Mouse (Mus musculus): Measurements from ENCODE around the gene Ces2h. TPM values are rescaled to one million over a fixed set of nuclear protein-coding genes. Genes with fewer than 3 reads are reported as not detected.

The Ces2h gene
- polyA plus RNA-seq (2012; fragmentation: generic; extraction: Trizol) = not detected

DNA sequence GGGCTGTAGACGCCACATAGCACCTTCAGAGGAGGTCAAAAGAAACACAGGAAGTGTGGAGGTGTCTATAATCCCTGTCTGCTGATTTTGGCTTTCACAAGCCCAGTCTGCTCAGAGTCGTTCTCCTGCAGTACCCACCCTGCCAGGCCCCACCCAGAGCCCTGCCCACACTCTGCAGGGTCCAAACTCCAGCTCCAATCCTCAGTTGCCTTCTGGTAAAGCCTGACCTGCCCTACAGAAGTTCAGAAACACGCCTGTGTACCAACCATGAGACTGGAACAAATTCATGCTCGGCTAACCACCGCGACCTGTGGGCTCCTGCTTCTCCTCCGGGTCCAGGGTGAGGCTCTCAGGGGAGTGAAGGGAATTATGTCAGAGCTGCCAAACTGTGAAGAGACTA is at the start of gene Ces2h:
Ces2h (plus strand) TSS at position 268 of the 400 bp plus-strand sequence.
- no peak within 1 kb of the TSS for H3ac ChIP-seq (ENCODE audit: control insufficient read depth, insufficient read length)
- no peaks in the 10 kb centered on the region for H3K36me3 ChIP-seq (ENCODE audit: control insufficient read depth, insufficient read depth)
- H3K27me3 ChIP-seq (ENCODE audit: control insufficient read depth, insufficient read depth, insufficient read length) = no peaks in the 10 kb centered on the region
- no peak within 1 kb of the TSS for H3K4me2 ChIP-seq (ENCODE audit: low read depth)
- H3K4me3 ChIP-seq = no peak within 1 kb of the TSS
- H3K79me2 ChIP-seq (ENCODE audit: control insufficient read depth, insufficient read depth) = no peaks in the 10 kb centered on the region
- no peak for TF ChIP-seq POLR2AphosphoS2 (IDR thresholded peaks at IDR 0.05; ENCODE audit: insufficient read length, low read depth)
- TF ChIP-seq MAX (IDR thresholded peaks at IDR 0.05; ENCODE audit: low read depth) = no peak
- TF ChIP-seq E2F4 (IDR thresholded peaks at IDR 0.05; ENCODE audit: insufficient read depth) = no peak

- no peak within 1 kb of the TSS for H3K4me2 ChIP-seq (ENCODE audit: low read depth)
- TF ChIP-seq SRF (IDR thresholded peaks at IDR 0.05; ENCODE audit: control insufficient read depth, insufficient read length, low read depth) (no peak), TCF3 (IDR thresholded peaks at IDR 0.05; ENCODE audit: insufficient read length, low read depth) (no peak), POLR2AphosphoS2 (IDR thresholded peaks at IDR 0.05; ENCODE audit: insufficient read length, low read depth) (no peak), CEBPB (IDR thresholded peaks at IDR 0.05; ENCODE audit: insufficient read depth, poor library complexity, severe bottlenecking) (no peak), MYOD1 (IDR thresholded peaks at IDR 0.05; ENCODE audit: control insufficient read depth in 1 of 3, insufficient read length in 2 of 3, low read depth in 2 of 3) (no peak), TCF12 (IDR thresholded peaks at IDR 0.05; ENCODE audit: insufficient read depth, poor library complexity, severe bottlenecking) (no peak), E2F4 (IDR thresholded peaks at IDR 0.05; ENCODE audit: insufficient read depth) (no peak), MAX (IDR thresholded peaks at IDR 0.05; ENCODE audit: low read depth) (no peak), USF1 (IDR thresholded peaks at IDR 0.05; ENCODE audit: low read depth) (no peak), REST (IDR thresholded peaks at IDR 0.05; ENCODE audit: insufficient read depth, insufficient read length) (no peak), POLR2A (IDR thresholded peaks at IDR 0.05; ENCODE audit: insufficient read length, low read depth) (no peak), MYOG (IDR thresholded peaks at IDR 0.05; ENCODE audit: control insufficient read depth in 1 of 3, insufficient read depth in 1 of 3, insufficient read length in 2 of 3, low read depth in 2 of 3) (no peak)
- H3K36me3 ChIP-seq (ENCODE audit: control insufficient read depth, insufficient read depth) = no peaks in the 10 kb centered on the region
- H3K27me3 ChIP-seq (ENCODE audit: control insufficient read depth, insufficient read depth, insufficient read length) = no peaks in the 10 kb centered on the region
- no peak within 1 kb of the TSS for H3K4me3 ChIP-seq
- H3K79me2 ChIP-seq (ENCODE audit: control insufficient read depth, insufficient read depth) = no peaks in the 10 kb centered on the region
- H3ac ChIP-seq (ENCODE audit: control insufficient read depth, insufficient read length) = no peak within 1 kb of the TSS
Measured at GRCm38 (mm10) chr8:104961537-104961961, 39.1 kb upstream of the Ces2h start, which contains the start of gene Ces2g. TSS of gene Ces2g (plus strand) at chr8:104961718.

GRCm38 (mm10) chr8:104962229-104962901 is 38.3 kb upstream of the Ces2h start:
- no peak overlapping the region for H3K4me3 ChIP-seq
- H3K36me3 ChIP-seq (ENCODE audit: control insufficient read depth, insufficient read depth) = no peaks in the 10 kb centered on the region
- no peak overlapping the region for H3ac ChIP-seq (ENCODE audit: control insufficient read depth, insufficient read length)
- TF ChIP-seq CEBPB (IDR thresholded peaks at IDR 0.05; ENCODE audit: insufficient read depth, poor library complexity, severe bottlenecking) (no peak), USF1 (IDR thresholded peaks at IDR 0.05; ENCODE audit: low read depth) (no peak), MAX (IDR thresholded peaks at IDR 0.05; ENCODE audit: low read depth) (no peak), MYOG (IDR thresholded peaks at IDR 0.05; ENCODE audit: control insufficient read depth in 1 of 3, insufficient read depth in 1 of 3, insufficient read length in 2 of 3, low read depth in 2 of 3) (no peak), E2F4 (IDR thresholded peaks at IDR 0.05; ENCODE audit: insufficient read depth) (no peak), REST (IDR thresholded peaks at IDR 0.05; ENCODE audit: insufficient read depth, insufficient read length) (no peak), MYOD1 (IDR thresholded peaks at IDR 0.05; ENCODE audit: control insufficient read depth in 1 of 3, insufficient read length in 2 of 3, low read depth in 2 of 3) (no peak), POLR2AphosphoS2 (IDR thresholded peaks at IDR 0.05; ENCODE audit: insufficient read length, low read depth) (no peak), POLR2A (IDR thresholded peaks at IDR 0.05; ENCODE audit: insufficient read length, low read depth) (no peak), TCF12 (IDR thresholded peaks at IDR 0.05; ENCODE audit: insufficient read depth, poor library complexity, severe bottlenecking) (no peak), SRF (IDR thresholded peaks at IDR 0.05; ENCODE audit: control insufficient read depth, insufficient read length, low read depth) (no peak), TCF3 (IDR thresholded peaks at IDR 0.05; ENCODE audit: insufficient read length, low read depth) (no peak)
- H3K27me3 ChIP-seq (ENCODE audit: control insufficient read depth, insufficient read depth, insufficient read length) = no peaks in the 10 kb centered on the region
- H3K4me2 ChIP-seq (ENCODE audit: low read depth) = no peak overlapping the region
- H3K79me2 ChIP-seq (ENCODE audit: control insufficient read depth, insufficient read depth) = no peaks in the 10 kb centered on the region

DNA sequence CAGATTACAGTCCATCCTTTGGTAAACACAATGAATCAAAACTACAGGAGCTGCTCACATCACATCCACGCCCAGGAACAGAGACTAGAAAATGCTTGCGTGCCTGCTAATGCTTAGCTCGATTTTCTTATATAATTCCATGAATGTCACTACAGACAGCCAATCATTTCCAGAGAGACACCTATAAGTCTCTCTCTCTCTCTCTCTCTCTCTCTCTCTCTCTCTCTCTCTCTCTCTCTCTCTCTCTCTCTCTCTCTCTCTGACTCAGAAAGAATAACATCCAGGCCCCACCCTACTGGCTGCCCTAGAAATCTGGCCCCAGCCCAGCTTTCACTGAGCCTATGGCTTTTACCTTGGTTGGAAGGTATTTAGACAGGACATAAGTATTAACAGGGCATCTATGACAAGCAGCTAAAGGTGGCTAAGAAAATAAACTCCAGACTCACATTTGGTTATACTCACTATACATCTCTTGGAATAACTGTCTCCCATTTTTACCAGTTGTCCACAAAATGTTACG is 37.2 kb upstream of the Ces2h start:
- TF ChIP-seq MYOG (IDR thresholded peaks at IDR 0.05; ENCODE audit: control insufficient read depth in 1 of 3, insufficient read depth in 1 of 3, insufficient read length in 2 of 3, low read depth in 2 of 3) (no peak), TCF3 (IDR thresholded peaks at IDR 0.05; ENCODE audit: insufficient read length, low read depth) (no peak), USF1 (IDR thresholded peaks at IDR 0.05; ENCODE audit: low read depth) (no peak), MAX (IDR thresholded peaks at IDR 0.05; ENCODE audit: low read depth) (no peak), MYOD1 (IDR thresholded peaks at IDR 0.05; ENCODE audit: control insufficient read depth in 1 of 3, insufficient read length in 2 of 3, low read depth in 2 of 3) (no peak), E2F4 (IDR thresholded peaks at IDR 0.05; ENCODE audit: insufficient read depth) (no peak)
- no peak overlapping the region for H3K4me2 ChIP-seq (ENCODE audit: low read depth)
- H3ac ChIP-seq (ENCODE audit: control insufficient read depth, insufficient read length) = no peak overlapping the region

DNA sequence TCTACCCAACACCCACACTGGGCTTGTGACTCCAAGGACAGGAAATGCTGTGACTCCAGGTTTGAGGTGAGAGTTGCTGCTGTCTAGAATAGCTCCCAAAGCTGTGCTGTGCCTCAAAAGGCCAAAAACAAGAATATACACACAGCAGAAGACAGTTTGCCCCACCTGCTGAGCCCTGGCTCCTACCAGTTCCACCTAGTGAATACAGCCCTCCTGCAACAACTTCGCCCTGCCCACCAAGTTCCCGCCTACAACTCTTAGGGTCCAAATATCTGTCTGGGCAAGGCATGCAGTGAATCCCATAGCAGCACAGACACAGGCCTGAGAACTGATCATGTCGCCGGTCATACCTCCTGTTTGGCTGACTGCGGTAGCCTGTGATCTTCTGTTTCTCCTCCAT is 16.5 kb upstream of the Ces2h start:
- no peaks in the 10 kb centered on the region for H3K27me3 ChIP-seq (ENCODE audit: control insufficient read depth, insufficient read depth, insufficient read length)
- TF ChIP-seq MYOD1 (IDR thresholded peaks at IDR 0.05; ENCODE audit: control insufficient read depth in 1 of 3, insufficient read length in 2 of 3, low read depth in 2 of 3) (no peak), CEBPB (IDR thresholded peaks at IDR 0.05; ENCODE audit: insufficient read depth, poor library complexity, severe bottlenecking) (no peak), POLR2AphosphoS2 (IDR thresholded peaks at IDR 0.05; ENCODE audit: insufficient read length, low read depth) (no peak), POLR2A (IDR thresholded peaks at IDR 0.05; ENCODE audit: insufficient read length, low read depth) (no peak), MAX (IDR thresholded peaks at IDR 0.05; ENCODE audit: low read depth) (no peak), TCF3 (IDR thresholded peaks at IDR 0.05; ENCODE audit: insufficient read length, low read depth) (no peak), E2F4 (IDR thresholded peaks at IDR 0.05; ENCODE audit: insufficient read depth) (no peak), TCF12 (IDR thresholded peaks at IDR 0.05; ENCODE audit: insufficient read depth, poor library complexity, severe bottlenecking) (no peak), USF1 (IDR thresholded peaks at IDR 0.05; ENCODE audit: low read depth) (no peak), MYOG (IDR thresholded peaks at IDR 0.05; ENCODE audit: control insufficient read depth in 1 of 3, insufficient read depth in 1 of 3, insufficient read length in 2 of 3, low read depth in 2 of 3) (no peak), SRF (IDR thresholded peaks at IDR 0.05; ENCODE audit: control insufficient read depth, insufficient read length, low read depth) (no peak), REST (IDR thresholded peaks at IDR 0.05; ENCODE audit: insufficient read depth, insufficient read length) (no peak)
- no peak overlapping the region for H3ac ChIP-seq (ENCODE audit: control insufficient read depth, insufficient read length)
- no peaks in the 10 kb centered on the region for H3K79me2 ChIP-seq (ENCODE audit: control insufficient read depth, insufficient read depth)
- no peak overlapping the region for H3K4me2 ChIP-seq (ENCODE audit: low read depth)
- no peak overlapping the region for H3K4me3 ChIP-seq
- H3K36me3 ChIP-seq (ENCODE audit: control insufficient read depth, insufficient read depth) = no peaks in the 10 kb centered on the region

More for the DNA sequence above, 37.2 kb upstream of the Ces2h start:
- Histone ChIP-seq H3K36me3 (ENCODE audit: control insufficient read depth, insufficient read depth) (no peaks in the 10 kb centered on the region), H3K27me3 (ENCODE audit: control insufficient read depth, insufficient read depth, insufficient read length) (no peaks in the 10 kb centered on the region), H3K4me3 (no peak overlapping the region), H3K79me2 (ENCODE audit: control insufficient read depth, insufficient read depth) (no peaks in the 10 kb centered on the region)
